Mouse (Mus musculus) limb, embryonic 14.5 days (tissue): ENCODE measurements around the gene Grid2ip. TPM values are rescaled to one million over a fixed set of nuclear protein-coding genes. Genes with fewer than 3 reads are reported as not detected.
A peak's percentile ranks its signal among the peaks of the same experiment; 100 is the strongest.

Experiments
- ATAC-seq: fragments of 200-750 bp; cut with Nextera tagmentation; 2 replicates; pipeline ENCODE4 v1.8.0; 2017; ENCODE audit warnings: low read depth, moderate number of reproducible peaks, moderate TSS enrichment; ENCODE audit not compliant: low FRiP score
- DNase-seq: peaks from one replicate; pipeline ENCODE4 v3.0.0-alpha.2; 2015; ENCODE audit warnings: low spot score
- H3K27ac ChIP-seq: fragments of 300-500 bp; sonication (generic); replicated peaks from 2 replicates; pipeline ENCODE4 v1.5.1; 2014; ENCODE audit warnings: low read depth, mild to moderate bottlenecking, low read length, moderate library complexity, mixed read lengths
- H3K27me3 ChIP-seq: fragments of 300-500 bp; sonication (generic); 2 replicates; pipeline ENCODE4 v1.6.1; 2014; ENCODE audit warnings: low read length, mixed read lengths; ENCODE audit not compliant: control insufficient read depth, insufficient read depth
- H3K36me3 ChIP-seq: fragments of 300-500 bp; sonication (generic); 2 replicates; pipeline ENCODE4 v1.6.1; 2014; ENCODE audit warnings: mild to moderate bottlenecking, low read length, moderate library complexity, mixed read lengths; ENCODE audit not compliant: control insufficient read depth, insufficient read depth
- H3K4me1 ChIP-seq: fragments of 300-500 bp; sonication (generic); 2 replicates; pipeline ENCODE4 v1.6.1; 2014; ENCODE audit warnings: antibody characterized with exemption, low read length, mixed read lengths; ENCODE audit not compliant: control insufficient read depth, insufficient read depth
- H3K4me2 ChIP-seq: fragments of 300-500 bp; sonication (generic); replicated peaks from 2 replicates; pipeline ENCODE4 v1.6.1; 2014; ENCODE audit warnings: low read depth, mild to moderate bottlenecking, low read length, moderate library complexity; ENCODE audit not compliant: severe bottlenecking
- H3K4me3 ChIP-seq: fragments of 300-500 bp; sonication (generic); replicated peaks from 2 replicates; pipeline ENCODE4 v1.5.1; 2014; ENCODE audit warnings: low read length
- H3K9ac ChIP-seq: fragments of 300-500 bp; sonication (generic); 2 replicates; pipeline ENCODE4 v1.6.1; 2014; ENCODE audit warnings: mild to moderate bottlenecking, low read depth, low read length, moderate library complexity; ENCODE audit not compliant: severe bottlenecking
- H3K9me3 ChIP-seq: fragments of 300-500 bp; sonication (generic); 2 replicates; pipeline ENCODE4 v1.6.1; 2016; ENCODE audit warnings: low read length; ENCODE audit not compliant: control insufficient read depth
- POLR2A ChIP-seq: fragments of 200-500 bp; IDR thresholded peaks from 2 replicates; pipeline ENCODE4 v1.8.0; 2012; ENCODE audit warnings: inconsistent platforms, mild to moderate bottlenecking, moderate library complexity, borderline replicate concordance; ENCODE audit not compliant: insufficient read depth, insufficient read length; ENCODE audit errors: extremely low read depth
- WGBS: fragments of 180-500 bp; shearing (Covaris S2); extraction: QIAGEN DNeasy Blood & Tissue Kit; methylation state at CpG from one replicate; pipeline ENCODE4 v1.1.7; 2014; 5-methylcytosine and 5-hydroxymethylcytosine counted together
- polyA plus RNA-seq, 2 experiments: library from polyadenylated mRNA; depleted of rRNA in 1 of 2; stranded (reverse) in 1 of 2; unstranded in 1 of 2; fragments of >200 nt; fragmentation: Nextera tagmentation in 1 of 2; extraction: Ambion mirVana in 1 of 2; gene quantifications; 2 replicates each; pipeline versions ENCODE4 v1.2.1 to v1.2.3; 2012 to 2014

Grid2ip gene
- polyA plus RNA-seq, 2 experiments, result 0.89 to 1.5 TPM

- WGBS, result under 1% methylated on average over 47 of the region's 47 CpGs
- ATAC-seq (peak; percentile 70), DNase-seq (peak; percentile 27)
- H3K27me3 ChIP-seq, result peaks cover 41% of the 10 kb centered on the region
- no peak overlapping the region for H3K27ac ChIP-seq
- peaks cover 8% of the 10 kb centered on the region; the same call in 1 of the 2 replicates for H3K4me1 ChIP-seq
- peak overlapping the region; percentile 43 for H3K4me3 ChIP-seq
- H3K9me3 ChIP-seq, result no peaks in the 10 kb centered on the region
- no peaks in the 10 kb centered on the region for H3K36me3 ChIP-seq
- H3K4me2 ChIP-seq, result peak overlapping the region; percentile 94
- peak overlapping the region; percentile 61 for H3K9ac ChIP-seq
- TF ChIP-seq POLR2A, result no peak
Measured at GRCm38 (mm10) chr5:143363678-143364615, 6.8 kb downstream of the Grid2ip start.

GRCm38 (mm10) chr5:143367931-143368330, 10.8 kb downstream of the Grid2ip start:
- H3K27ac ChIP-seq, result no peak overlapping the region
- H3K9me3 ChIP-seq, result no peaks in the 10 kb centered on the region
- peaks cover 79% of the 10 kb centered on the region for H3K27me3 ChIP-seq
- H3K4me2 ChIP-seq, result no peak overlapping the region
- H3K9ac ChIP-seq, result no peak overlapping the region
- H3K4me3 ChIP-seq, result no peak overlapping the region
- TF ChIP-seq POLR2A, result no peak
- 78% methylated on average over 3 of the region's 3 CpGs for WGBS
- peaks cover 8% of the 10 kb centered on the region; the same call in 1 of the 2 replicates for H3K4me1 ChIP-seq
- DNase-seq, result no peak
- ATAC-seq, result no peak
- H3K36me3 ChIP-seq, result no peaks in the 10 kb centered on the region

- Histone ChIP-seq H3K9ac (no peak overlapping the region), H3K27ac (no peak overlapping the region)
- no peak for ATAC-seq
Measured at GRCm38 (mm10) chr5:143369611-143370255, 12.6 kb downstream of the Grid2ip start.

GRCm38 (mm10) chr5:143370416-143371145, 13.4 kb downstream of the Grid2ip start:
- no peak for DNase-seq
- H3K27me3 ChIP-seq, result peaks cover 91% of the 10 kb centered on the region
- H3K36me3 ChIP-seq, result no peaks in the 10 kb centered on the region
- WGBS, result 32% methylated on average over 17 of the region's 17 CpGs
- H3K4me1 ChIP-seq, result no peaks in the 10 kb centered on the region
- H3K9me3 ChIP-seq, result no peaks in the 10 kb centered on the region
- H3K27ac ChIP-seq, result no peak overlapping the region
- peak overlapping the region; percentile 18 for H3K4me3 ChIP-seq
- H3K9ac ChIP-seq, result no peak overlapping the region
- ATAC-seq, result no peak
- TF ChIP-seq POLR2A, result no peak
- H3K4me2 ChIP-seq, result no peak overlapping the region

More at GRCm38 (mm10) chr5:143369611-143370255, 12.6 kb downstream of the Grid2ip start:
- Histone ChIP-seq H3K9me3 (no peaks in the 10 kb centered on the region), H3K4me2 (peak overlapping the region; percentile 38), H3K4me1 (no peaks in the 10 kb centered on the region), H3K36me3 (no peaks in the 10 kb centered on the region), H3K4me3 (peak overlapping the region; percentile 18), H3K27me3 (peaks cover 90% of the 10 kb centered on the region)
- DNase-seq, result no peak
- no peak for TF ChIP-seq POLR2A
- 2% methylated on average over 34 of the region's 36 CpGs for WGBS

GRCm38 (mm10) chr5:143371146-143371510, 14.0 kb downstream of the Grid2ip start:
- no peak overlapping the region for H3K4me2 ChIP-seq
- H3K9ac ChIP-seq, result no peak overlapping the region
- H3K4me3 ChIP-seq, result no peak overlapping the region
- no peak overlapping the region for H3K27ac ChIP-seq
- no peaks in the 10 kb centered on the region for H3K36me3 ChIP-seq
- no peak for ATAC-seq
- 48% methylated on average over 3 of the region's 4 CpGs for WGBS
- no peaks in the 10 kb centered on the region for H3K4me1 ChIP-seq
- no peak for TF ChIP-seq POLR2A
- no peak for DNase-seq
- peaks cover 88% of the 10 kb centered on the region for H3K27me3 ChIP-seq
- H3K9me3 ChIP-seq, result no peaks in the 10 kb centered on the region
